Mouse (Mus musculus): Measurements from ENCODE around the gene Vmn1r229.

Vmn1r229 gene

GRCm38 (mm10) chr17:20811255-20811654, at the start of gene Vmn1r229:
Gene Vmn1r229, plus strand, starts transcription at chr17:20811555.
- DNase-seq (ENCODE audit: low spot score): no peak

GRCm38 (mm10) chr17:20786057-20786456, 25.3 kb upstream of the Vmn1r229 start, which contains the start of gene Vmn1r228:
Gene Vmn1r228, minus strand, starts transcription at chr17:20786157.
- no peak for DNase-seq (ENCODE audit: low spot score)

- DNase-seq (ENCODE audit: low spot score): no peak
These were observed 28.8 kb downstream of the Vmn1r229 start, which contains the start of gene Vmn1r230 for GRCm38 (mm10) chr17:20840144-20840543. Gene Vmn1r230, plus strand, starts transcription at chr17:20840444.

All from urinary bladder, postnatal 10 days (tissue).